Mouse (Mus musculus): ENCODE data around the gene Fignl1. TPM values are rescaled to one million over a fixed set of nuclear protein-coding genes. Genes with fewer than 3 reads are reported as not detected.

The Fignl1 gene
- polyA plus RNA-seq, 1 experiment from 2014 or later: 76.3 TPM

DNA sequence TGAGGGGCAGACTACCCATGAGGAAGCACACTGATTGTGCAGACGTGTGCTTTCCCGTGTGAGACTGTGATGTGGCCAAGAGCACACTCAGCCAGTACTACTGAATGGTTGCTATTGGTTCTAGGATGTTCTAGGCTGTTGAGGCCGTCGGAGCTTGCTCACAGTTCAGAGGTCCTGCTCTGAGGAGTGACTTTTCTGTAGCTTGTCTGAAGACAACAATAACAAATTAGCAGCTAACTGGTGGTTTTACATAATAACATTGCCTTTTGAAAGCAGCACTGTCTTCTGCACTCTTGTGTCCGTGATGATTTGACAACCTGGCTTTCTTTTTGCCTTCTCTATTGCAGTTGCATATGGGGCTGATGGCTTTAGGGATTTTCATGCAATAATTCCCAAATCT, 68.2 kb downstream of the Fignl1 start:
- H3K27me3 ChIP-seq: no peaks in the 10 kb centered on the region
- 77% methylated on average over 5 of the region's 5 CpGs for WGBS

DNA sequence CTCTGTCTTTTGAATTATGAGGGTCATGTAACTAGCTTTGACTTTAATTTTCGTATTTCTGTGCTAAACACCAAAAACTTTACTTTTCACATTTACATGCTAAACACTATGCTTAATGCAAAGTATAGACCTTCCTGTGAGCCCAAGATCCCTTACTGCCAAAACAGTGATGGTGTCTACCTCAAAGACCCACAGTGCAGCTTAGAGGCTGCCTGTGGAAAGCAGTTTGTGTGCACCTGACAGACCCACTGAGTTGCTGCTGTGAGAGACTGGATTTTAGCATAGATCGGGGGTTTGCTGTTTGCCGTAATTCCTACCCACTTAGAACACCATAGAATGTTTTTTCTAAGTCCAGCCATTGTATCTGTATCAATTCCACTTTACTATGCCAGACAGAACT, 69.7 kb downstream of the Fignl1 start:
- H3K9ac ChIP-seq: no peak overlapping the region
- WGBS: 90% methylated on average over 3 of the region's 3 CpGs
- ATAC-seq (ENCODE audit: low FRiP score): no peak

More for the DNA sequence above, 68.2 kb downstream of the Fignl1 start:
- Histone ChIP-seq H3K36me3 (replicated peaks) (no peaks in the 10 kb centered on the region), H3K4me2 (no peak overlapping the region), H3K4me1 (no peaks in the 10 kb centered on the region), H3K9ac (no peak overlapping the region), H3K4me3 (replicated peaks) (no peak overlapping the region), H3K9me3 (no peaks in the 10 kb centered on the region), H3K27ac (no peak overlapping the region)
- ATAC-seq (ENCODE audit: low FRiP score): no peak

DNA sequence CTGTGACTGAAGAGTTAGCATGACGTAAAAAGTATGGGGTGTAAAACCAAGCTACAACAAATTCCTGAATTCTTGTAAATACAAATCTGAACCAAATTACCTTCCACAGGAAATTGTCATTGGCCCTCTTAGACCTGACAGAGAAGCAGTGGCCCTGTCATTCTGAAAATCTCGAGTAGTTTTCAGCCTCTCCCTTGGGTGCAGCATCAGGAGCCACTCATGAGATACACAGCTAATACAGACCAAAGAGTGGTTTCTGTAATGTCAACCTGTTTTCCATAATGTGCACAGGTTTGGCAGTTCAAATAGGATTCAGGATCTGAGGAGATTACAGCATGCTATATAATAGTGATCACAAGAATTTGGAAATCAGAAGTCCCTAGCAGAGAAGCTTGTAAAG, 71.2 kb downstream of the Fignl1 start:
- no peaks in the 10 kb centered on the region for H3K4me1 ChIP-seq
- H3K4me2 ChIP-seq: no peak overlapping the region
- no peak for ATAC-seq (ENCODE audit: low FRiP score)
- no peak overlapping the region for H3K27ac ChIP-seq
- no peak overlapping the region for H3K4me3 ChIP-seq (replicated peaks)
- no peaks in the 10 kb centered on the region for H3K36me3 ChIP-seq (replicated peaks)
- no peak overlapping the region for H3K9ac ChIP-seq
- no peaks in the 10 kb centered on the region for H3K27me3 ChIP-seq
- no peaks in the 10 kb centered on the region for H3K9me3 ChIP-seq
- 67% methylated on average over 2 of the region's 2 CpGs for WGBS

More for the DNA sequence above, 69.7 kb downstream of the Fignl1 start:
- Histone ChIP-seq H3K27me3 (no peaks in the 10 kb centered on the region), H3K9me3 (no peaks in the 10 kb centered on the region), H3K27ac (no peak overlapping the region), H3K36me3 (replicated peaks) (no peaks in the 10 kb centered on the region), H3K4me1 (no peaks in the 10 kb centered on the region), H3K4me3 (replicated peaks) (no peak overlapping the region), H3K4me2 (no peak overlapping the region)

Other genes with a start within 250 kb of the Fignl1 start
- gene 4930512M02Rik, start 181.1 kb downstream of the Fignl1 start, polyA plus RNA-seq (2016; fragmentation: Nextera tagmentation; extraction: Ambion mirVana): not detected in 2 replicates
- 0.91 and 0.98 TPM in 2 replicates for gene Ikzf1, start 124.0 kb downstream of the Fignl1 start, polyA plus RNA-seq (2016; fragmentation: Nextera tagmentation; extraction: Ambion mirVana)
- 7.3 and 7.7 TPM in 2 replicates for gene Ddc, start 89.2 kb upstream of the Fignl1 start, polyA plus RNA-seq (2016; fragmentation: Nextera tagmentation; extraction: Ambion mirVana)
- gene Grb10, start 229.7 kb upstream of the Fignl1 start, polyA plus RNA-seq (2016; fragmentation: Nextera tagmentation; extraction: Ambion mirVana): 345 and 376 TPM in 2 replicates